Mouse (Mus musculus): ENCODE measurements at regions not wholly inside any gene's neighbourhood (a gene's known extent, or its start where the extent isn't known, plus 50 kb on each side); places are given as distances from the start of the nearest gene placed in this dataset.

GRCm38 (mm10) chr4:39717477-39717876 is 267.4 kb downstream of the 1700009N14Rik start:
- no peak for DNase-seq (ENCODE audit: low spot score)
- no peaks in the 10 kb centered on the region for H3K36me3 ChIP-seq
- H3K27ac ChIP-seq: no peak overlapping the region
- no peak overlapping the region for H3K4me3 ChIP-seq
- H3K4me1 ChIP-seq (replicated peaks): no peaks in the 10 kb centered on the region
- 88% methylated on average over 6 of the region's 6 CpGs for WGBS
- H3K9me3 ChIP-seq: 0 out of 2 replicates have a peak, but pooled peaks cover 2% of the 10 kb centered on the region
- no peaks in the 10 kb centered on the region for H3K27me3 ChIP-seq (ENCODE audit: insufficient read depth, poor library complexity, severe bottlenecking)

GRCm38 (mm10) chr4:39718691-39719090 is 268.6 kb downstream of the 1700009N14Rik start:
- Histone ChIP-seq H3K36me3 (no peaks in the 10 kb centered on the region), H3K9me3 (0 out of 2 replicates have a peak, but pooled peaks cover 2% of the 10 kb centered on the region), H3K27ac (no peak overlapping the region), H3K27me3 (ENCODE audit: insufficient read depth, poor library complexity, severe bottlenecking) (no peaks in the 10 kb centered on the region), H3K4me1 (replicated peaks) (no peaks in the 10 kb centered on the region), H3K4me3 (no peak overlapping the region)
- WGBS: 79% methylated on average over 7 of the region's 7 CpGs
- no peak for DNase-seq (ENCODE audit: low spot score)

- Histone ChIP-seq H3K27me3 (ENCODE audit: insufficient read depth, poor library complexity, severe bottlenecking) (no peaks in the 10 kb centered on the region), H3K4me3 (no peak overlapping the region), H3K9me3 (0 out of 2 replicates have a peak, but pooled peaks cover 2% of the 10 kb centered on the region), H3K36me3 (no peaks in the 10 kb centered on the region), H3K27ac (no peak overlapping the region), H3K4me1 (replicated peaks) (no peaks in the 10 kb centered on the region)
- no peak for DNase-seq (ENCODE audit: low spot score)
- WGBS: 84% methylated on average over 4 of the region's 4 CpGs
Measured at GRCm38 (mm10) chr4:39719951-39720350, 269.9 kb downstream of the 1700009N14Rik start.

- no peak for DNase-seq (ENCODE audit: low spot score)
- 84% methylated on average over 7 of the region's 7 CpGs for WGBS
- Histone ChIP-seq H3K36me3 (no peaks in the 10 kb centered on the region), H3K4me1 (replicated peaks) (no peaks in the 10 kb centered on the region), H3K27me3 (ENCODE audit: insufficient read depth, poor library complexity, severe bottlenecking) (no peaks in the 10 kb centered on the region), H3K27ac (no peak overlapping the region), H3K4me3 (no peak overlapping the region), H3K9me3 (0 out of 2 replicates have a peak, but pooled peaks cover 2% of the 10 kb centered on the region)
Measured at GRCm38 (mm10) chr4:39721524-39721923, 271.4 kb downstream of the 1700009N14Rik start.

GRCm38 (mm10) chr4:39765586-39765985 is 315.5 kb downstream of the 1700009N14Rik start:
- DNase-seq (ENCODE audit: low spot score): no peak

GRCm38 (mm10) chr4:39791096-39791495 is 341.0 kb downstream of the 1700009N14Rik start:
- WGBS: 83% methylated on average over 5 of the region's 5 CpGs
- no peak overlapping the region for H3K4me3 ChIP-seq

More at GRCm38 (mm10) chr4:39765586-39765985, 315.5 kb downstream of the 1700009N14Rik start:
- no peaks in the 10 kb centered on the region for H3K27me3 ChIP-seq (ENCODE audit: insufficient read depth, poor library complexity, severe bottlenecking)
- no peaks in the 10 kb centered on the region for H3K36me3 ChIP-seq
- no peaks in the 10 kb centered on the region for H3K4me1 ChIP-seq (replicated peaks)
- H3K9me3 ChIP-seq: no peaks in the 10 kb centered on the region
- H3K4me3 ChIP-seq: no peak overlapping the region
- 95% methylated on average over 2 of the region's 2 CpGs for WGBS
- H3K27ac ChIP-seq: no peak overlapping the region

GRCm38 (mm10) chr4:39809950-39810349 is 332.9 kb upstream of the Aco1 start:
- no peak overlapping the region for H3K4me3 ChIP-seq
- no peaks in the 10 kb centered on the region for H3K4me1 ChIP-seq (replicated peaks)
- no peak overlapping the region for H3K27ac ChIP-seq
- H3K36me3 ChIP-seq: no peaks in the 10 kb centered on the region
- WGBS: 83% methylated on average over 3 of the region's 3 CpGs
- H3K9me3 ChIP-seq: no peaks in the 10 kb centered on the region
- DNase-seq (ENCODE audit: low spot score): no peak
- H3K27me3 ChIP-seq (ENCODE audit: insufficient read depth, poor library complexity, severe bottlenecking): no peaks in the 10 kb centered on the region

More at GRCm38 (mm10) chr4:39791096-39791495, 341.0 kb downstream of the 1700009N14Rik start:
- Histone ChIP-seq H3K36me3 (no peaks in the 10 kb centered on the region), H3K4me1 (replicated peaks) (no peaks in the 10 kb centered on the region), H3K9me3 (no peaks in the 10 kb centered on the region), H3K27me3 (ENCODE audit: insufficient read depth, poor library complexity, severe bottlenecking) (no peaks in the 10 kb centered on the region), H3K27ac (no peak overlapping the region)
- DNase-seq (ENCODE audit: low spot score): no peak

GRCm38 (mm10) chr4:39812766-39813165 is 330.1 kb upstream of the Aco1 start:
- Histone ChIP-seq H3K4me3 (no peak overlapping the region), H3K9me3 (no peaks in the 10 kb centered on the region), H3K36me3 (no peaks in the 10 kb centered on the region), H3K4me1 (replicated peaks) (no peaks in the 10 kb centered on the region), H3K27me3 (ENCODE audit: insufficient read depth, poor library complexity, severe bottlenecking) (no peaks in the 10 kb centered on the region), H3K27ac (no peak overlapping the region)
- whole genome bisulfite sequencing: 87% methylated on average over 4 of the region's 4 CpGs
- DNase-seq (ENCODE audit: low spot score): no peak

- no peak for DNase-seq (ENCODE audit: low spot score)
- H3K27me3 ChIP-seq (ENCODE audit: insufficient read depth, poor library complexity, severe bottlenecking): no peaks in the 10 kb centered on the region
- H3K4me1 ChIP-seq (replicated peaks): no peaks in the 10 kb centered on the region
- no peaks in the 10 kb centered on the region for H3K36me3 ChIP-seq
- H3K9me3 ChIP-seq: no peaks in the 10 kb centered on the region
- H3K27ac ChIP-seq: no peak overlapping the region
- H3K4me3 ChIP-seq: no peak overlapping the region
Measured at GRCm38 (mm10) chr4:39815620-39816019, 327.3 kb upstream of the Aco1 start.

GRCm38 (mm10) chr4:39817675-39818074 is 325.2 kb upstream of the Aco1 start:
- no peak overlapping the region for H3K27ac ChIP-seq
- WGBS: 86% methylated on average over 4 of the region's 4 CpGs
- no peaks in the 10 kb centered on the region for H3K27me3 ChIP-seq (ENCODE audit: insufficient read depth, poor library complexity, severe bottlenecking)
- no peak for DNase-seq (ENCODE audit: low spot score)
- no peaks in the 10 kb centered on the region for H3K36me3 ChIP-seq
- no peak overlapping the region for H3K4me3 ChIP-seq
- H3K9me3 ChIP-seq: no peaks in the 10 kb centered on the region
- no peaks in the 10 kb centered on the region for H3K4me1 ChIP-seq (replicated peaks)

GRCm38 (mm10) chr4:39833634-39834033 is 309.2 kb upstream of the Aco1 start:
- WGBS: 90% methylated on average over 1 of the region's 1 CpGs
- Histone ChIP-seq H3K36me3 (no peaks in the 10 kb centered on the region), H3K4me3 (no peak overlapping the region), H3K27ac (no peak overlapping the region), H3K27me3 (ENCODE audit: insufficient read depth, poor library complexity, severe bottlenecking) (no peaks in the 10 kb centered on the region), H3K4me1 (replicated peaks) (no peaks in the 10 kb centered on the region), H3K9me3 (no peaks in the 10 kb centered on the region)
- DNase-seq (ENCODE audit: low spot score): no peak

Data from hindbrain, embryonic 10.5 days (tissue).